Mouse (Mus musculus) heart, embryonic 16.5 days (tissue): ENCODE data around the gene Bckdha. TPM values are rescaled to one million over a fixed set of nuclear protein-coding genes. Genes with fewer than 3 reads are reported as not detected.
A peak's percentile ranks its signal among the peaks of the same experiment; 100 is the strongest.

Source experiments
- ATAC-seq: fragments of 200-750 bp; cut with Nextera tagmentation; replicated peaks from 2 replicates; pipeline ENCODE4 v1.8.0; 2017; ENCODE audit warnings: moderate number of reproducible peaks; ENCODE audit not compliant: insufficient read depth, low FRiP score; ENCODE audit errors: extremely low read depth
- H3K27ac ChIP-seq: fragments of 300-500 bp; sonication (generic); 2 replicates; pipeline ENCODE4 v1.5.1; 2014; ENCODE audit warnings: mild to moderate bottlenecking, low read length, control low read depth, moderate library complexity
- H3K27me3 ChIP-seq: fragments of 300-500 bp; sonication (generic); 2 replicates; pipeline ENCODE4 v1.6.1; 2014; ENCODE audit warnings: low read length, mixed read lengths; ENCODE audit not compliant: control insufficient read depth, insufficient read depth
- H3K36me3 ChIP-seq: fragments of 300-500 bp; sonication (generic); 2 replicates; pipeline ENCODE4 v1.6.1; 2014; ENCODE audit not compliant: control insufficient read depth, insufficient read depth
- H3K4me1 ChIP-seq: fragments of 300-500 bp; sonication (generic); 2 replicates; pipeline ENCODE4 v1.6.1; 2014; ENCODE audit warnings: low read length, mixed read lengths; ENCODE audit not compliant: control insufficient read depth, insufficient read depth
- H3K4me2 ChIP-seq: fragments of 300-500 bp; sonication (generic); 2 replicates; pipeline ENCODE4 v1.6.1; 2014; ENCODE audit warnings: low read depth, mild to moderate bottlenecking, control low read depth, low read length
- H3K4me3 ChIP-seq: fragments of 300-500 bp; sonication (generic); 2 replicates; pipeline ENCODE4 v1.5.1; 2014; ENCODE audit warnings: mild to moderate bottlenecking, control low read depth, low read length
- H3K9ac ChIP-seq: fragments of 300-500 bp; sonication (generic); 2 replicates; pipeline ENCODE4 v1.6.1; 2014; ENCODE audit warnings: low read length, control low read depth
- H3K9me3 ChIP-seq: fragments of 300-500 bp; sonication (generic); replicated peaks from 2 replicates; pipeline ENCODE4 v1.6.1; 2016; ENCODE audit warnings: low read length; ENCODE audit not compliant: control insufficient read depth
- WGBS: fragments of 180-500 bp; shearing (Covaris S2); extraction: QIAGEN DNeasy Blood & Tissue Kit; methylation state at CpG from one replicate; pipeline ENCODE4 v1.1.7; 2014; 5-methylcytosine and 5-hydroxymethylcytosine counted together
- polyA plus RNA-seq: library from polyadenylated mRNA; unstranded; fragments of >200 nt; fragmentation: Nextera tagmentation; extraction: Ambion mirVana; gene quantifications from 2 replicates; pipeline ENCODE4 v1.2.1, GENCODE M21; 2015

The Bckdha gene
- polyA plus RNA-seq, 1 experiment from 2014 or later: 74.4 TPM

- Histone ChIP-seq H3K9me3 (peaks cover 5% of the 10 kb centered on the region), H3K4me2 (no peak overlapping the region), H3K36me3 (peaks cover 21% of the 10 kb centered on the region), H3K4me3 (no peak overlapping the region), H3K4me1 (peaks cover 13% of the 10 kb centered on the region), H3K27ac (no peak overlapping the region), H3K27me3 (no peaks in the 10 kb centered on the region), H3K9ac (no peak overlapping the region)
- WGBS: 62% methylated on average over 13 of the region's 13 CpGs
- ATAC-seq: no peak
Measured at GRCm38 (mm10) chr7:25699851-25700250, 41.1 kb upstream of the Bckdha start.

GRCm38 (mm10) chr7:25694104-25694503 lies 35.3 kb upstream of the Bckdha start:
- Histone ChIP-seq H3K27me3 (0 out of 2 replicates have a peak, but pooled peaks cover 2% of the 10 kb centered on the region), H3K4me3 (no peak overlapping the region), H3K27ac (no peak overlapping the region), H3K9ac (no peak overlapping the region), H3K36me3 (peaks cover 6% of the 10 kb centered on the region), H3K4me2 (no peak overlapping the region), H3K9me3 (no peaks in the 10 kb centered on the region), H3K4me1 (peaks cover 5% of the 10 kb centered on the region; the same call in 1 of the 2 replicates)
- ATAC-seq: no peak
- 70% methylated on average over 8 of the region's 8 CpGs for WGBS

GRCm38 (mm10) chr7:25690051-25690450 lies 31.3 kb upstream of the Bckdha start:
- peaks cover 13% of the 10 kb centered on the region for H3K4me1 ChIP-seq
- H3K27ac ChIP-seq: peak overlapping the region; percentile 75; the same call in 1 of the 2 replicates
- ATAC-seq: no peak
- H3K9ac ChIP-seq: peak overlapping the region; percentile 80; the same call in 1 of the 2 replicates
- H3K27me3 ChIP-seq: 0 out of 2 replicates have a peak, but pooled peaks cover 2% of the 10 kb centered on the region
- H3K36me3 ChIP-seq: peaks cover 2% of the 10 kb centered on the region
- no peaks in the 10 kb centered on the region for H3K9me3 ChIP-seq
- peak overlapping the region; percentile 97 for H3K4me2 ChIP-seq
- 36% methylated on average over 5 of the region's 5 CpGs for WGBS
- H3K4me3 ChIP-seq: peak overlapping the region; percentile 64

GRCm38 (mm10) chr7:25689603-25690021 lies 30.8 kb upstream of the Bckdha start:
- 0 out of 2 replicates have a peak, but pooled peaks have one; percentile 1 for ATAC-seq
- peak overlapping the region; percentile 64 for H3K4me3 ChIP-seq
- WGBS: 9% methylated on average over 12 of the region's 12 CpGs
- H3K27ac ChIP-seq: peak overlapping the region; percentile 75
- peak overlapping the region; percentile 80 for H3K9ac ChIP-seq
- H3K4me1 ChIP-seq: peaks cover 13% of the 10 kb centered on the region
- 0 out of 2 replicates have a peak, but pooled peaks cover 2% of the 10 kb centered on the region for H3K27me3 ChIP-seq
- H3K4me2 ChIP-seq: peak overlapping the region; percentile 97
- H3K36me3 ChIP-seq: peaks cover 2% of the 10 kb centered on the region
- H3K9me3 ChIP-seq: no peaks in the 10 kb centered on the region

GRCm38 (mm10) chr7:25688810-25689586 lies 30.2 kb upstream of the Bckdha start:
- Histone ChIP-seq H3K4me2 (peak overlapping the region; percentile 97), H3K4me1 (peaks cover 13% of the 10 kb centered on the region), H3K9ac (peak overlapping the region; percentile 80), H3K36me3 (peaks cover 2% of the 10 kb centered on the region; the same call in 1 of the 2 replicates), H3K27ac (peak overlapping the region; percentile 75), H3K4me3 (peak overlapping the region; percentile 64), H3K9me3 (no peaks in the 10 kb centered on the region), H3K27me3 (0 out of 2 replicates have a peak, but pooled peaks cover 2% of the 10 kb centered on the region)
- under 1% methylated on average over 50 of the region's 52 CpGs for WGBS
- ATAC-seq: peak; percentile 68

GRCm38 (mm10) chr7:25687811-25688401 lies 29.1 kb upstream of the Bckdha start:
- no peak for ATAC-seq
- 0 out of 2 replicates have a peak, but pooled peaks cover 2% of the 10 kb centered on the region for H3K27me3 ChIP-seq

GRCm38 (mm10) chr7:25686680-25687531 lies 28.1 kb upstream of the Bckdha start, which contains the start of gene Tgfb1:
TSS of gene Tgfb1 (plus strand) at chr7:25687002.
- Histone ChIP-seq H3K4me2 (peak within 1 kb of the TSS; percentile 97), H3K9me3 (no peaks in the 10 kb centered on the region), H3K9ac (peak within 1 kb of the TSS; percentile 80), H3K27me3 (0 out of 2 replicates have a peak, but pooled peaks cover 2% of the 10 kb centered on the region), H3K27ac (peak within 1 kb of the TSS; percentile 75), H3K4me3 (peak within 1 kb of the TSS; percentile 64), H3K4me1 (peaks cover 16% of the 10 kb centered on the region), H3K36me3 (no peaks in the 10 kb centered on the region)
- ATAC-seq: peak; percentile 23
- under 1% methylated on average over 63 of the region's 69 CpGs for WGBS

More at GRCm38 (mm10) chr7:25687811-25688401, 29.1 kb upstream of the Bckdha start:
- peak overlapping the region; percentile 75 for H3K27ac ChIP-seq
- peaks cover 2% of the 10 kb centered on the region; the same call in 1 of the 2 replicates for H3K36me3 ChIP-seq
- H3K4me1 ChIP-seq: peaks cover 16% of the 10 kb centered on the region
- H3K9ac ChIP-seq: peak overlapping the region; percentile 80
- peak overlapping the region; percentile 97 for H3K4me2 ChIP-seq
- WGBS: 0% methylated on average over 47 of the region's 47 CpGs
- no peaks in the 10 kb centered on the region for H3K9me3 ChIP-seq
- H3K4me3 ChIP-seq: peak overlapping the region; percentile 64

GRCm38 (mm10) chr7:25685926-25686470 lies 27.2 kb upstream of the Bckdha start:
- WGBS: 70% methylated on average over 21 of the region's 21 CpGs
- H3K27ac ChIP-seq: peak overlapping the region; percentile 75; the same call in 1 of the 2 replicates
- H3K4me3 ChIP-seq: peak overlapping the region; percentile 64
- 0 out of 2 replicates have a peak, but pooled peaks cover 2% of the 10 kb centered on the region for H3K27me3 ChIP-seq
- H3K4me2 ChIP-seq: peak overlapping the region; percentile 97
- no peak overlapping the region for H3K9ac ChIP-seq
- no peak for ATAC-seq
- H3K4me1 ChIP-seq: peaks cover 23% of the 10 kb centered on the region
- H3K36me3 ChIP-seq: no peaks in the 10 kb centered on the region
- H3K9me3 ChIP-seq: no peaks in the 10 kb centered on the region
